Mouse (Mus musculus): ENCODE results near the gene Mta1. TPM values are rescaled to one million over a fixed set of nuclear protein-coding genes. Genes with fewer than 3 reads are reported as not detected.

Gene Mta1
- total and polyA plus RNA-seq, 2 experiments from 2014 or later, result 13.6 to 59.3 TPM

GRCm38 (mm10) chr12:113152991-113153525, 55.0 kb downstream of the Mta1 start:
- H3K4me1 ChIP-seq (ENCODE audit: insufficient read depth), result peaks cover 18% of the 10 kb centered on the region; the same call in 1 of the 2 replicates
- no peak overlapping the region for H3K27ac ChIP-seq (ENCODE audit: low read depth, low read length)
- no peak overlapping the region for H3K4me3 ChIP-seq (ENCODE audit: low read depth, low read length)
- no peaks in the 10 kb centered on the region; the same call in 1 of the 2 replicates for H3K27me3 ChIP-seq (ENCODE audit: insufficient read depth, low read length)
- ATAC-seq, result no peak
- no peaks in the 10 kb centered on the region for H3K9me3 ChIP-seq (ENCODE audit: low read length)
- H3K36me3 ChIP-seq (ENCODE audit: insufficient read depth), result no peaks in the 10 kb centered on the region
- no peak for TF ChIP-seq CTCF (IDR thresholded peaks at IDR 0.05; ENCODE audit: low read depth)
- no peak overlapping the region for H3K9ac ChIP-seq
- H3K4me2 ChIP-seq (ENCODE audit: low read depth), result no peak overlapping the region
- 81% methylated on average over 6 of the region's 6 CpGs for WGBS
- DNase-seq, result no peak

- Histone ChIP-seq H3K4me1 (ENCODE audit: insufficient read depth) (peaks cover 18% of the 10 kb centered on the region; the same call in 1 of the 2 replicates), H3K9me3 (ENCODE audit: low read length) (no peaks in the 10 kb centered on the region), H3K4me3 (ENCODE audit: low read depth, low read length) (no peak overlapping the region), H3K27ac (ENCODE audit: low read depth, low read length) (no peak overlapping the region), H3K4me2 (ENCODE audit: low read depth) (no peak overlapping the region), H3K9ac (no peak overlapping the region), H3K36me3 (ENCODE audit: insufficient read depth) (no peaks in the 10 kb centered on the region), H3K27me3 (ENCODE audit: insufficient read depth, low read length) (no peaks in the 10 kb centered on the region; the same call in 1 of the 2 replicates)
- TF ChIP-seq CTCF (IDR thresholded peaks at IDR 0.05; ENCODE audit: low read depth), result no peak
- WGBS, result 89% methylated on average over 7 of the region's 7 CpGs
- ATAC-seq, result no peak
- DNase-seq, result no peak
These were observed 55.9 kb downstream of the Mta1 start for GRCm38 (mm10) chr12:113153971-113154370.

- WGBS, result 85% methylated on average over 6 of the region's 6 CpGs
- no peak for TF ChIP-seq CTCF (IDR thresholded peaks at IDR 0.05; ENCODE audit: low read depth)
- H3K36me3 ChIP-seq (ENCODE audit: insufficient read depth), result no peaks in the 10 kb centered on the region
- no peaks in the 10 kb centered on the region; the same call in 1 of the 2 replicates for H3K27me3 ChIP-seq (ENCODE audit: insufficient read depth, low read length)
- H3K4me2 ChIP-seq (ENCODE audit: low read depth), result peak overlapping the region; percentile 58
- peak overlapping the region; percentile 34 for H3K4me3 ChIP-seq (ENCODE audit: low read depth, low read length)
- peaks cover 18% of the 10 kb centered on the region; the same call in 1 of the 2 replicates for H3K4me1 ChIP-seq (ENCODE audit: insufficient read depth)
- DNase-seq, result no peak
- H3K9me3 ChIP-seq (ENCODE audit: low read length), result no peaks in the 10 kb centered on the region
- H3K27ac ChIP-seq (ENCODE audit: low read depth, low read length), result peak overlapping the region; percentile 62; the same call in 1 of the 2 replicates
- ATAC-seq, result no peak
- H3K9ac ChIP-seq, result peak overlapping the region; percentile 45
These were observed 56.6 kb downstream of the Mta1 start for GRCm38 (mm10) chr12:113154747-113155075.

GRCm38 (mm10) chr12:113155076-113155771, 57.1 kb downstream of the Mta1 start:
- Histone ChIP-seq H3K27me3 (ENCODE audit: insufficient read depth, low read length) (no peaks in the 10 kb centered on the region; the same call in 1 of the 2 replicates), H3K4me1 (ENCODE audit: insufficient read depth) (peaks cover 18% of the 10 kb centered on the region; the same call in 1 of the 2 replicates), H3K27ac (ENCODE audit: low read depth, low read length) (peak overlapping the region; percentile 62), H3K9ac (peak overlapping the region; percentile 45), H3K9me3 (ENCODE audit: low read length) (no peaks in the 10 kb centered on the region), H3K36me3 (ENCODE audit: insufficient read depth) (no peaks in the 10 kb centered on the region), H3K4me3 (ENCODE audit: low read depth, low read length) (peak overlapping the region; percentile 34), H3K4me2 (ENCODE audit: low read depth) (peak overlapping the region; percentile 58)
- DNase-seq (no peak), ATAC-seq (no peak)
- 8% methylated on average over 32 of the region's 32 CpGs for WGBS
- no peak for TF ChIP-seq CTCF (IDR thresholded peaks at IDR 0.05; ENCODE audit: low read depth)

GRCm38 (mm10) chr12:113155887-113156539, 57.9 kb downstream of the Mta1 start, which contains the start of gene Tedc1:
TSS of gene Tedc1 (plus strand) at chr12:113156421.
- H3K27ac ChIP-seq (ENCODE audit: low read depth, low read length), result peak within 1 kb of the TSS; percentile 62
- peak within 1 kb of the TSS; percentile 63 for H3K4me3 ChIP-seq (ENCODE audit: low read depth, low read length)
- H3K36me3 ChIP-seq (ENCODE audit: insufficient read depth), result no peaks in the 10 kb centered on the region
- H3K4me1 ChIP-seq (ENCODE audit: insufficient read depth), result peaks cover 18% of the 10 kb centered on the region; the same call in 1 of the 2 replicates
- peak within 1 kb of the TSS; percentile 93 for H3K4me2 ChIP-seq (ENCODE audit: low read depth)
- H3K9me3 ChIP-seq (ENCODE audit: low read length), result no peaks in the 10 kb centered on the region
- TF ChIP-seq CTCF (IDR thresholded peaks at IDR 0.05; ENCODE audit: low read depth), result peak; percentile 99
- H3K27me3 ChIP-seq (ENCODE audit: insufficient read depth, low read length), result no peaks in the 10 kb centered on the region
- ATAC-seq, result peak; percentile 96
- 1% methylated on average over 46 of the region's 46 CpGs for WGBS
- DNase-seq, result peak; percentile 100
- H3K9ac ChIP-seq, result peak within 1 kb of the TSS; percentile 45

GRCm38 (mm10) chr12:113156540-113156929, 58.5 kb downstream of the Mta1 start:
- Histone ChIP-seq H3K4me1 (ENCODE audit: insufficient read depth) (peaks cover 17% of the 10 kb centered on the region; the same call in 1 of the 2 replicates), H3K4me2 (ENCODE audit: low read depth) (peak overlapping the region; percentile 93), H3K9ac (peak overlapping the region; percentile 37; the same call in 1 of the 2 replicates), H3K4me3 (ENCODE audit: low read depth, low read length) (peak overlapping the region; percentile 63), H3K27me3 (ENCODE audit: insufficient read depth, low read length) (no peaks in the 10 kb centered on the region), H3K36me3 (ENCODE audit: insufficient read depth) (no peaks in the 10 kb centered on the region), H3K9me3 (ENCODE audit: low read length) (no peaks in the 10 kb centered on the region), H3K27ac (ENCODE audit: low read depth, low read length) (no peak overlapping the region)
- under 1% methylated on average over 23 of the region's 23 CpGs for WGBS
- no peak for DNase-seq
- no peak for TF ChIP-seq CTCF (IDR thresholded peaks at IDR 0.05; ENCODE audit: low read depth)
- no peak for ATAC-seq
